Mouse (Mus musculus) skeletal muscle tissue, adult 2 months (tissue): ENCODE results near the gene Gltp.

Experiments used
- DNase-seq: peaks from one replicate; pipeline ENCODE4 v3.0.0-alpha.2; 2012; ENCODE audit warnings: low read depth, low spot score

Gltp gene

GRCm38 (mm10) chr5:114661029-114661428 is 29.8 kb downstream of the Gltp start:
- peak; percentile 28 for DNase-seq

GRCm38 (mm10) chr5:114658255-114658654 is 32.5 kb downstream of the Gltp start, which contains the start of gene Trpv4:
Gene Trpv4, minus strand, starts transcription at chr5:114658421.
- DNase-seq = no peak

- DNase-seq = no peak
Measured at GRCm38 (mm10) chr5:114657426-114657825, 33.4 kb downstream of the Gltp start.

GRCm38 (mm10) chr5:114656305-114656704 is 34.5 kb downstream of the Gltp start:
- DNase-seq = no peak

GRCm38 (mm10) chr5:114655721-114656120 is 35.1 kb downstream of the Gltp start:
- DNase-seq = no peak

GRCm38 (mm10) chr5:114653656-114654437 is 36.9 kb downstream of the Gltp start:
- DNase-seq = no peak

GRCm38 (mm10) chr5:114651449-114651848 is 39.3 kb downstream of the Gltp start:
- DNase-seq = no peak

- DNase-seq = no peak
Measured at GRCm38 (mm10) chr5:114651002-114651401, 39.8 kb downstream of the Gltp start.

- DNase-seq = no peak
Measured at GRCm38 (mm10) chr5:114648728-114649311, 42.0 kb downstream of the Gltp start.

GRCm38 (mm10) chr5:114647211-114647974 is 43.4 kb downstream of the Gltp start:
- DNase-seq = peak; percentile 34

- no peak for DNase-seq
Measured at GRCm38 (mm10) chr5:114645916-114646315, 44.9 kb downstream of the Gltp start.

GRCm38 (mm10) chr5:114644918-114645317 is 45.9 kb downstream of the Gltp start:
- DNase-seq = no peak

GRCm38 (mm10) chr5:114640809-114641208 is 50.0 kb downstream of the Gltp start:
- DNase-seq = no peak

- no peak for DNase-seq
Measured at GRCm38 (mm10) chr5:114639645-114639957, 51.2 kb downstream of the Gltp start.

- peak; percentile 83 for DNase-seq
Measured at GRCm38 (mm10) chr5:114638769-114639644, 51.8 kb downstream of the Gltp start.

- DNase-seq = no peak
Measured at GRCm38 (mm10) chr5:114636091-114636490, 54.7 kb downstream of the Gltp start.

- no peak for DNase-seq
Measured at GRCm38 (mm10) chr5:114631336-114631735, 59.4 kb downstream of the Gltp start.

- DNase-seq = no peak
Measured at GRCm38 (mm10) chr5:114625590-114625989, 65.2 kb downstream of the Gltp start.

- DNase-seq = no peak
Measured at GRCm38 (mm10) chr5:114620305-114620704, 70.5 kb downstream of the Gltp start.
